Mouse (Mus musculus): ENCODE results near the gene Riiad1. TPM values are rescaled to one million over a fixed set of nuclear protein-coding genes. Genes with fewer than 3 reads are reported as not detected.

Riiad1 gene
- total RNA-seq (2021), result 1 to 10 TPM; 5.0 to 7.9 TPM
- long read RNA-seq, experiment 1, partial matches to known transcripts, result 4 of 4 reads
- long read RNA-seq, experiment 1, other reads (novel, unspliced or antisense), result 0 of 4 reads
- long read RNA-seq, experiment 2, partial matches to known transcripts, result 2 of 2 reads
- long read RNA-seq, experiment 2, other reads (novel, unspliced or antisense), result 0 of 2 reads

DNA sequence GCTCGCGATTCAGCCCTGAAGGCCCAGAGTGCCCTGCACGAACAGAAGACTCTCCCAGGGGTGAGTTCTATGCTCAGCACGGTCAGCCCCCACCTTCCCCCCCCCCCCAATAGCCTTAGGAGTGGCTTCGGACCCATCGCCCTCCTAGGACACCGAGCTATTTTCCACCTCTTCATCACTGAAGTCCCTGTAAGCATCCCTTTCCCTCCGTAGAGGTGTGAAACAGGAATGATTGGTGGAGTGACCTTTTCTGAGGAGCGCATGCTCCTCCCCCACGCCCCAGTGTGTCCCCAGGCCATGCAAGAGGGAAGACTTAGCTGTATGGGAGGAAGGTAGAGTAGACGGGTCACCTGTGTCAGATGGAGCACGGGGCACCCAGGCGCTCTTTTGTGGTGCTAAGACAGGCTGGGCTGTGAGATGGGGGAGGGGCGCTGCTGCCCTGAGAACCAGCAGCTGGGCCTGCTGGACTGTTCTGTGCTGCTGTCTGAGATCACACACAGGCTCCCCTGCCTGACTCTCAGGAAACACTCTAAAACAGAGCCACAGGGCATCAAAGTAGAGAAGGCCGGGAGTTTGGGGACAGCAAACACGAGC is at the start of gene Riiad1:
Gene Riiad1 (minus strand): TSS at position 51 of the 594 bp plus-strand sequence.
- DNase-seq, result no peak

DNA sequence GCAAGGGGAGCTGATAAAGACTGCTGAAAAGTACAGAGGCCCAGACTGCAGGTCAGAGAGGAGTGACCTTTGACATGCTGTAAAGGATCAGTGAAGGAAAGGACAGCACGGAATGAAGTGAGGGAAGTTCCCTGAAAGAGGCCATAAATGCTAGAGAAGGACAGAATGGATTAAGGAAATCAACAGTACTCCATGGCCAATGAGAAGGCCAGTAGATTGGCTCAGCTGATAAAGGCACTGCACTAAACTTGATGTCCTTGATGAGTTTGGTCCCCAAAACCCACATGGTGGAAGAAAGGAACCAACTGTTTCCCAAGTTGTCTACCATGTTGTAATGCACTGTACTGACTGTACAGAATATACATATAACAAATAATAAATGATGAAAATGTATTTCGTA is 46.6 kb upstream of the Riiad1 start:
- no peak for DNase-seq

DNA sequence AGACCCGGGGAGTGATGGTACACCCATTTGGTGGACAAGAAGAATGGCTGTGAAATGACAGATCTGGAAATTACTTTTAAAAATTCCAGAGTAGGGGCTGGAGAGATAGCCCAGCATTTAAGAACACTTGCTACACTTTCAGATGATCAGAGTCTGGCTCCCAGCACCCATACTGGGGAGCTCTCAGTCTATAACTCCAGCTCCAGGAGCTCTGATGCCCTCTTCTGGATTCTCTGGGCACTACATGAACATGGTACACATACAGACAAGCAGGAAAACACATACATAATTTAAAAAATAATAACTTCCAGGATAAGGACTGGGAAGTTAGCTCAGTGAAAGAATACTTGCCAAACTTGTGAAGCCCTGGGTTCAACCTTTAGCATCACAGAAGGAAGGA is 26.5 kb upstream of the Riiad1 start:
- DNase-seq, result no peak

DNA sequence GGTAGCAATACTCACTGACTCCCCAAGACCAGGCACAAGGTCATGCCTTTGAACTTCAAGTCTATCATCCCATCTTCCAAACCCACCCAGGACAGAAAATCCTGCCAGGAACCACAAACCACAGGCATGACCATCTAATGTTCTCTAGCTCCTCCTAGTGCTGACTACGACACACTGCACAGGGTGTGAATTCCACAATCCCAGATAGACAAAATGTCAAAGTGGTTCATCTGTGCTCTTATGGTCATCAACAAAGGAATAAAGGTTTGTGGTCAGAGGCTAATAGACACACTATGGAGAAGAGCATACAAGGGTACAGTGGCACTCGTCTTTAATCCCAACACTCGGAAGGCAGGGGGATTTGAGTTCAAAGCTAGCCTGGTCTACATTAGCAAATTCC is 22.1 kb upstream of the Riiad1 start:
- no peak for DNase-seq

DNA sequence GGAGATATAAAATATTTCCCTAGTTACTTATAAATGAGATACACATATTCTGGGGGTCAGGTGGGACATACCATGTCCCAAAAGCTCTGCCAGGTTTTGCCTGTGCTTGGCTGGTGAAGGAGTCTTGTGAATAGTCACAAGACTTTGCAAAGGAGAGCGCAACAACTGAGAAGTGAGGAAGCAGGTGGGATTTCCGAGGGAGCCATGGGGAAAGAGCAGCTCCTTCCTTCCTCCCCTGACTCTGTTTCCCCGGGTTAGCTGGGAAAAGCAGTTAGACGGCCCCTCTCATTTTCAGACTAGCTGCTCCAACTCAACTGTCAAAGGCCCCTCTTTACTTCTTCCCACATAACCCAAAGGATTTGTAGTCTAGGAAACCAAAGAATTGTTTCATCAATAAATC is 17.0 kb upstream of the Riiad1 start:
- DNase-seq, result no peak

DNA sequence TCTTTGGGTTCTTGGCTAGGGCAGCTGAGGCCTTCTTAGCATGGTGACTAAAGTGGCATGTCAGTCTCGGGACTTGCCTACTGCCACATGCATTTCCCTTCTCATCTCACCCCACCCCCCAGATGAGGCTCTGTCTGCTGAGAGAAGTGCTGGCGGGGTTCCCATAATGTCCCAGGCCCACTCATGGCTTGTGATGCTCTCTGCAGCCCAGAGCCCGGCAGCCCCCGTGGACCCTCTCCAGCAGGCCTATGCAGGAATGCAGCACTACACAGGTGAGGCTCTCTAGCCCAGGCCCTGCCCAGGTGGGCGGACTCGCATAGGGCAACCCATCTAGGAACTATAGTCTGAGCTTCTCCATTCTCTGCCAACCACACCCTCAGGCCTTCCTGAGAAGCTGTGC is 7.4 kb upstream of the Riiad1 start:
- no peak for DNase-seq

DNA sequence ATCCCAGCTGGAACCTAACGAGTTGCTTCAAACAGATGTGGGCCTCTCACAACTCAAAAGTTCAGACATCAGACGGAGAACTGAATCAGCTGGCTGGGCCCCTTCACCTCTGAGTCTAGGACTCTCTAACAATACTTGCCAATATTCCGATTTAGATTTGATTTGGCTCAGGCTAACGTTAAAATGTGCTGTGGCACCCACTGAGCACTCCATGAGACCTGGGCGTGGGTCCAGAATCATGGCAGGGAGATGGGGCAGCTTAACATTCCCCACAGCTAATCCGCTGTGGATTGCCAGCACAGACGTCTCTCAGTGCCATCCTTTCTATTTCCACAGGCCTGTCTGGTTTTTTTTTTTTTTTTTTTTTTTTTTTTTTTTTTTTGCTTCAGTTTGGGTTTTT is 5.8 kb upstream of the Riiad1 start:
- DNase-seq, result no peak

DNA sequence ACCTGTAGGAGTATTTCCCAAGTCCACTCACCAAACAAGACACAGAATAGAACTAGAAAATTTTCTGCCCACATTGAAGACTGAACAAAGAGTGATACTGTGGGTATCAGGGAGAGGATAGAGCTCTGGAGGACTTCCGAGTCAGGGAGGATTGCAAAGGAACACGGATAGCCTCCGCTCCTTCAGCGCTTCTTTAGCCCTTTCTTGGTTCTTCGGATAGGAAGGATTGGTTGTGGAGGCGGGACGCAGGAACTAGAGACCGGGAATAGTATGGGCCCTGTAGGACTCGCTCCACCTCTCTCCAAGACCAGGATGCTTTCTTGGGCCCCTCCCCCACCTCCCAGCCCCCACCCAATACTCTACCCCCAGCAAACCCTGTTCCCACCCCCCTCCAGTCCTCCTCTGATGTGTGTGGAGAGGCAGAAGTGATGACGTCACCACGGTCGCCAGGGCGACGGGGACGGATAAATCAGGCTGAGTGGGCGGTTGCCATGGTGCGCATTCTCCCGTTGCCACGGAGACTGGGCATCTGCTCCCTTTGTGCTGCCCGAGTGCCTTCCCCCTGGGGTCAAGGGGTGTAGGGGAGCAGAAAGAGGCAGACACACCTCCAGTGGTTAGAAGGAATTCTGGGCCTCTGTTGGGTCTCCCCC is 3.8 kb upstream of the Riiad1 start:
- no peak for DNase-seq

DNA sequence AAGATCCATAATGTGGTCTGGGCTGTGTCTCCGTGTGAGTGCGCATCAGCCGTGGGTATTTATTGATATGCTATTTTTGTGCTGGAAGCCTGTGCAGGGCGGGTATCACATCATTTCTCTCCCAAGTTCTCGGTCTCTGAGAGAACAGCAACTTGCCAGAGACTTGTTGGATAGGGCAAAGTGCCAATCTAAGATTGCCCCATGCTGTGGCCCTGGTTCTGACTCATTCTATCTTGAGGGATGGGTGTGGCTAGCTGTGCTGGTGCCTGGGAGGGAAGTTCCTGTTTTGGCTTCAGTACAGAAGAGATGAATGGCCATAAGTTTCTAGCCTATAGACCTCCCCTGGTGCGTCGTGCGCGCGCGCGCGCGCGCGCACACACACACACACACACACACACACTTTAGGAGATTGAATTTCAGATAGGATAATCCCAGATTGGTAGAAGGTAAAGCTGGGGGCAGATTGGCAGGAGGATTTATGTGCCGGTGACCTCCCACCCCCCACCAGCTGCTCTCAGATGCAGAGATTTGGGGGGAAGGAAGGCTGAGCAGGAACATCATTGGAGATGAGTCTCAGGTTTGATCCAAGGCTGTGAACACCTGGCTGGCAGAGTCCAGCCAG is 2.7 kb upstream of the Riiad1 start:
- DNase-seq, result no peak

DNA sequence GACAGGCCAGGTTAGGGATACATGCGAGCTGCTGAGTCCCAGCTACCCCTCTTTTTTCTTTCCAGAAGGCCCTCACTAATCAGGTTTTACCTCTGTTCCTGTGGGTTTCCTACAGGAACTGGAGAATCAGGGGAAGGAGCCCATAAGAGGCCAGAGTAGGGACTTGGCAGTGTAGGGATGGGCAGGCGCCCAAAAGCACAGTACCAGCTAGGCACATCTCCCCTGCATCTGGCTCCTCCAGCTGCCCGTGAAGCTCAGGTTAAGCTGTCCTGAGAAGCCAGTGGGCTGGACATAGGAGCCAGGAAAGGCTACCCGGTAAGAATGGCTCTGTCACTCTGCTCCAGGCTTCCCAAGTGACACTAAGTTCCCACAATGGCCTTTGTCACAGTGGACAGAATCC is 1.3 kb upstream of the Riiad1 start:
- no peak for DNase-seq

DNA sequence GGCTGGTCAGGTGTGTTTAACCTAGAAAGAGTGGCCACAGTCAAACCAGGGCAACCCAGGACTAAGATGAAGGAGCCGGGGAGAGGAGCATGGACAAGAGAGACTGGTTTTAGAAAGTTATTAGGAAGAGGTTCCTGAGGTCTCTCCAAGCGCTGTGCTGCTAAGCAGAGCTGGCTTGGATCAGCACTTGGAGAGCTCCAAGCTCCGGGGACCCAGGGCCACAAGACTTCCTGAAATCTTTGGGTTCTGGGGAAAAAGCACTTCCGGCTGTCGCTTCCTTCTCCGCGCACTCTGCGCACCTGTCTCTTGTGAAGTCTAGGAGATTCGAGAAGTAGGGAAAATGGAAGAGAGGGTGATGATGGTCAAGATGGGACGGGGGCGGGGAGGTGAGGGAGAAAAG is 577 bp downstream of the Riiad1 start:
- DNase-seq, result no peak

DNA sequence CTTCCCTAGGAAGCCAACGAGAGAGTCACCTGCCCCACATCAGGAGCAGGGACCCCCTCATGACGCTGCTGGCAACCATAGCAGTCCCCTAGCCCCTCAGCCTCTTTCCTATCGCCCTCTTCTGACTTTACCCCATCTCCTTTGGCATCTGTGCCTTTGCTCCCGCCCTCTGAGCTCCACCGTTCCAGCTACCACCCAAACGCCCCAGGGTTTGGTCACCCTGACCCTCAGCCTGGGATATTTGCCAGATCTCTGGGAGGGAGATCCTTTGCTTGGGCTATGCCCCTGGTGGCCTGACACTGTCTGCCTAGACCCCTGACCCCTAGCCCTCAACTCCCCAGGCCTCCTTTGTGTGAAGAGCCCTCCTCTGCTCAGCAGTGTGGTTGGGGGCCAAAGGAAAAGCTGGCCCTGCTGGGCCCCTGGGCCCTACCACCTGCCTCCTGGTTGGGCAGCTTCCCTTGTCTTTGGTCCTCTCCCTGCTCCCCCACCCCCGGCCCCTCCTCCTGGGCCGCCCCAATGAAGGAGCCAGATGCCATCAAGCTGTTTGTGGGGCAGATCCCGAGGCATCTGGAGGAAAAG is 1.5 kb downstream of the Riiad1 start:
- DNase-seq, result no peak

DNA sequence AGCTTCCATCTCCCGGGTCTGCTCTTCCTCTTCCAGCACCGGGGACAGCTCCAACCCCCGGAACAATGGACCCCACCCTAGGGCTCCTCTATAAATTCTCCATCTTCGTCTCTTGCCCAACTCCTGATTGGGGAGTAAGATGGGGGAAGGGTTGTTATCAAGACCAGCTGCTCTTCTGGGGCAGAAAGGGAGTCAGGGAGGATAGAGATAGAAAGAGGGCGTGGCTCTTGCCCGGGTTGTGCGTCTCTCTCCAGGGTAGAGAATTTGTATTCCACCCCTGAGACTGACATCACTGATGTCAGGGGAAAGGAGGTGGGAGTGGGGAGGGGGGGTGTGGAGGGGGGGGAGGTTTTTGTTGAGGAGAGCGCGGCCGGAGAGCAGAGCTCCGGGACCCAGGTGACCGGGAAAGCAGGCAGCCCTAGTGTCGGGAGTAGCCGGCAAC is 2.1 kb downstream of the Riiad1 start, which contains the start of gene Celf3:
Gene Celf3 (plus strand): TSS at position 315 of the 442 bp plus-strand sequence.
- DNase-seq, result no peak

DNA sequence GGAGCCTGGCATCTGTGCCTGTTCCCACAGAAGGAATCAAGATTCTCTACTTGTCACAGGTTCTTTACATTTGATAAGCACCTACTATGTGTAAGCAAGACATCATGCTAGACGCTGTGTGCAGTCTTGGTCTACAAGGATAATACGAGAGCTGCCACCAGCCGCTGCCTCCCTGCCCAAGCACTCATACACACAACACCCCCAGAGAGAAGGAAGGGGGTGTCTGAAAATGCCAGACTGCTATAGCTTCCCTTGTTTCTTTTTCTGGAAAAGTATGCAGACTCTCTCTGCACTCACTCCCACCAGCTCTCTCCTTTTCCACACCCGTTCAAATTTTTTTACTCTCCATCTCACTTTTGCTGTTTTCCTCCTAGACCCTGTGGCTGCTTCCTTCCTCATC is 2.7 kb downstream of the Riiad1 start:
- DNase-seq, result no peak

DNA sequence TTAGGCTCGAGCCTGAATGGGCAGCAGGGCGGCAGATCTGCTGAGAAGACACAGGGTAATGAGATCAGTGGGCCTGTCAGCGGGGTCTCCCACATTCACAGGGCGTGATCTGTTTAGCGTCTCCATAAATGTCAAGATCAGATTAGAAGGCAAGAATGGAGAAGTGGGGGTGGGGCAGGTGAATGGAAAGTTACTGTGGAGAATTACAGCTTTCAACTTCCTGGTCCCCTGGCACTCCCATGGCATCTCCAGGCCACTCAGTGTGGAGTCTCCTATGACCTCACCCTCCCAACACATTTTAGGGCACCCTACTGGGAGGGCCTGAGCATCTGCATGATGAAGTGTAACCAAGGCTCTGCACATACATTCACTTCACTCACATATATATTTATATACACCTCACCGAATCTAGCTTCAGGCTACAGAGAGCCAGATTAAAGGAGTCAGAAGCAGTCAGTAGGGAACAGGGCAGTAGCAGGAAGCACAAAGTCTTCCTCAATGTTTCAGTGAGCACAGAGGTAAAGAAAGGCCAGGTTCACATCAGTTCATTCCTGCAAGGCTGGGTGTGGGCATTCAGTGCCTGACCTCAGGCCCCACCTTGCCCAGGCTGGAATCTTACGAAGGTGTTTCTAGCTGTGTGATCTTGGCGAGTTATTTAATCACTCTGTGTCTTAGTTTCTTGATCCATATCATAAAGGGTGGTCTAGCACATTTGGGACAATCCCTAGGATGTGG is 3.7 kb downstream of the Riiad1 start:
- DNase-seq, result no peak

DNA sequence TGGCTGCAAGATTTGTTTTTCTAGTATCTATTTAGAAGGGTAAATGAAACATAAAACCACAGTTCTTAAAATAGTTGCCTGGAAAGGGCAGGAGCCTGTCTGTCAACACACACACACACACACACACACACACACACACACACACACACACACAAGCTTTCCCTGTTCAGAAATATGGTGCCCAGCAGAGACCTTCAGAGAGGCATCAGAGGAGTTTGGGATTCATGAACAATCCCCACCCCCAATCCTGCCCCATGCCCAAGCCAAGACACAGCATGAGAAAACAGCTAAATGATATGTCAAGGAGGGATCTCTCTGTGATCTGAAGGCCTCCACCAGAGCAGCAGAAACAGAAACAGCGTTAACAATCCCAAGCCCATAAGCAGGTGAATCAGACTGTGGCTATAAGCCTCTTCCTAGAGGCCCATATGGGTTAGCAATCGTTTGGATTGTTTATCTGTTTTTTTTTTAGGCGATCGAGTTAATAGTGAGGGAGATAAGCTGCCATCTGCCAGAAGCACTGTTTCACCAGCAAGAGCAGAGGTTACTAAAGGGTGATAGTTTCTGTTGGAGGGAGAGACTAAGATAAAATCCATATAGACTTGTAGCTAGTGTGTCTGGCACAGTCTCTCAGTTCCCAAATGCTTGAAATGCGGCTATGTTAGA is 6.4 kb downstream of the Riiad1 start:
- peak; percentile 25 for DNase-seq

DNA sequence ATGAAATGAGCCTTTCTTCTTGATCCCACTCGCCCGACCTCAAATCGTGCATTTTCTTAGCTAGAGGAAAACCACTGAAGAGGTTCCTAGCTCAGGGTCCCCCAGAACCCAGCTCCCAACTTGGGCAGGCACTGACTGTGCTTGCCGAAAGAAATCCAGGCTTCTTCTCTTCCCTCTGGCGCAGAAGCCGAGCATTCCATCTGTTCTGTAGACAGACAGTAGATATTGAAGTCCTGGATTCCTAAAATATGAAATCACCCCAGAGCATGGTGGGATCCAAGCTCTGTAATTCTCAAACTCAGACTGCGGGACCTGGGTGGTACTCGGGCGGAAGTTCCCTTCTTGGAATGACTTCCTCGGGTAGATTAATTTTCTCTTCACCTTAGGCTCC is 7.0 kb downstream of the Riiad1 start:
- no peak for DNase-seq

DNA sequence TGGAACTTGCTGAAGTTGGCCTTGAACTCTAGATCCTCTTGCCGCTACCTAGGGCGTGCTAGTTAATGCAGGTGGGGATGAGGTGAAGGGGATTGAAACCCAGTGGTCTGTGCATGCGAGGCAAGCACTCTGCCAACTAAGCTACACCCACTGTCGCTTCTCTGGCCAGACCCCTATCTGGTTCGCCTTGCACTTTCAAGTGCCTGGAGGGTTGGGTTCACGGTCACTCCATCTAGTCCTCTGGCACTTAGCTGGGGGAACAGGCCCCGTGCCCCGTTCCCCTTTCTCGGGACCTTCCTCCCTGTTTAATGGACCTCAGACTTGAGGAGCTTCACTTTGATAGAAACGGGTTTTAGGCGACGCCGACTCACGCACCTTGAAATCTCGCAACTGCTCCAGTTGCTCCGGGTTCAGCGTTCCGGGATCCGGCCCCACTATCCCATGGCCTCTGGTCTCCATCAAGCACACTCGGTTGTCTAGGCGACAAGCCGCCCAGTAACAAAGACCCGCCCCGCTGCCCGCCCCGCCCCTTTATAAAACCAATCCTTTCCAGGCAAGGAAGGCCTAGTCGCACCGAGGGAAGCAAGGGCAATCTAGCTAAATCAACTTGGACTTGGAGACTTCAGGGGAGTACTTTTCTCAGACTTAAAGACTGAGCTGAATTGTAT is 7.6 kb downstream of the Riiad1 start:
- DNase-seq, result peak; percentile 24

DNA sequence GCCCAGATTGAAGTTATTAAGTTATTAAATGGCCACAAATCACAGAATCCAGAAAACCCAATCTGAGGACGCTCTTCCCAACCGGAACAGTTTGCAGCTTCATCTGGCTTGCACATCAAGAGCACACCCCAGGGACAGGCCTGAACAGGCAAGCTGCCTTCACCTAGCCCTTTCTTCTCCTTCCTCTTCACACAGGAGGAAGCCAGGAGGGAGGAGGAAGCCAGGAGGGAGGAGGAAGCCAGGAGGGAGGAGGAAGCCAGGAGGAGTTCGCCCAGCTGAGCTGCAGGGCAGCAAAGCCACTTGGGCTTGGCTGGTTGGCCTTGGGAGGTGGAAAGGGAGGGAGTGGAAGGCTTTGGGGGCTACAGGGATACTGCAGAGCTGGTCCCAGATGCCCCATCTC is 11.2 kb downstream of the Riiad1 start:
- no peak for DNase-seq

DNA sequence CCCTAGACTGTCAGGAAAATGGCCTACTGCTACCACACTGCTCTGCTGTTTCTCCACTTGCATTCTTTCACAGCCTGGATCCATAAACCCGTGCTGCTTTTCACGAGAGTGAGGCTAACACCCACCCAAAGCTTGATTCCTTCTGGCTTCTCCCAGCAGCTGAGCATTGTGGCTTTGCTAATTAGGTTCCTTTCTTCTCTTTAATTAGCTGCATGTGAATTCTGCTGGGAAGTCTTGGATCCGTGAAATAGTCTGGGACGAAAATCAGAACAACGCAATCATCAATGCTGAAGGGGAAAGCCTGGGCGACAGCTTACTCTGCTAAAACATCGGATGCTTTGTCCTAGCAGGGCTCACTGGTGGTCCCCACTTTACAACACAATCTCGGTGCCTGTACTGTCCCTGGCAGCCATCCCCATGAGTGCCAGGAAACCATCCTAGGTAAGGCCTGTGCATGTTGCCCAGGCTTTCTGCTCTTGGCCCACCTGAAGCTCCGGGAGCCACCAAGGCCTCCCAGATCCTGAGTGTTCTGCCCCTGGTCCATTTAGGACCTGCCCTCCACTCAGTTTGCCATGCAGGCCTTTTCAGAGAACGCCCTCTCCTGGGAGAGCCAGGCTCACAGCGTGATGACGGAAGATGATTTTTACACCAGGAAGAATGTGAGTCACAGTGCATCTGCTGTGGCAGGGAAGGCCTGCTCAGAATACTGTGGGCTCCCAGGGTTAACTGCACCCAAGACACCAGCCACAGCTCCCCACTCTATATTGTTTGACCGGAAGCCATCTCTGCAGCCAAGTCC is 14.3 kb downstream of the Riiad1 start:
- no peak for DNase-seq

Measured in gastrocnemius, postnatal 10 days (tissue).